Comparison of ENCODE assay signal across 8 mouse cellular contexts in genomic region chr2:156775455-156776435, GRCm38 (mm10). TPM values are rescaled to one million over a fixed set of nuclear protein-coding genes. Genes with fewer than 3 reads are reported as not detected.
DNase-seq lines count a peak whose midpoint lies in the region; ATAC-seq and TF ChIP-seq lines count a peak whose summit lies in the region.

No protein-coding gene starts in this region.

- peak; percentile 53; the same call in 1 of the 2 replicates for TF ChIP-seq POLR2A in testis, adult 2 months (IDR thresholded peaks at IDR 0.05; ENCODE audit: control insufficient read depth, low read depth, low read length)

- intact Hi-C loops in gastrocnemius, adult 2 months (cut with DNase I): loop anchor here (5.0 kb wide), 1 partner anchor 53 kb away; no protein-coding TSS in a partner anchor

- 29% methylated on average over 17 of the region's 17 CpGs for WGBS in liver, embryonic 13.5 days (ENCODE audit: insufficient replicate concordance)

- no peak for ATAC-seq in liver, embryonic 13.5 days (ENCODE audit: low read depth)
- ATAC-seq in cerebellum, adult (ENCODE audit: insufficient number of reproducible peaks, low FRiP score, low TSS enrichment): no peak

- no peaks in the 10 kb centered on the region for H3K36me3 ChIP-seq in testis, adult 2 months (ENCODE audit: control insufficient read depth, insufficient read depth, low read length)
- H3K36me3 ChIP-seq in liver, embryonic 13.5 days: no peaks in the 10 kb centered on the region

- peak overlapping the region; percentile 88 for H3K27ac ChIP-seq in gastrocnemius, adult 2 months
- H3K27ac ChIP-seq in testis, adult 2 months (ENCODE audit: control insufficient read depth, insufficient read depth, low read depth, low read length): peak overlapping the region; percentile 85
- H3K27ac ChIP-seq in liver, embryonic 13.5 days: no peak overlapping the region

- peak overlapping the region; percentile 74 for H3K4me3 ChIP-seq in gastrocnemius, adult 2 months
- H3K4me3 ChIP-seq in testis, adult 2 months (ENCODE audit: control insufficient read depth, low read depth, low read length): peak overlapping the region; percentile 80
- peak overlapping the region; percentile 35 for H3K4me3 ChIP-seq in liver, embryonic 13.5 days (replicated peaks)

- no peaks in the 10 kb centered on the region for H3K27me3 ChIP-seq in testis, adult 2 months (ENCODE audit: control insufficient read depth, insufficient read depth, low read length)
- peaks cover 31% of the 10 kb centered on the region for H3K27me3 ChIP-seq in liver, embryonic 13.5 days

- H3K9me3 ChIP-seq in liver, embryonic 13.5 days (replicated peaks): no peaks in the 10 kb centered on the region

- peak overlapping the region; percentile 58 for H3K4me2 ChIP-seq in liver, embryonic 13.5 days

- peaks cover 24% of the 10 kb centered on the region for H3K4me1 ChIP-seq in testis, adult 2 months (ENCODE audit: control insufficient read depth, insufficient read depth, low read length)
- peaks cover 49% of the 10 kb centered on the region for H3K4me1 ChIP-seq in liver, embryonic 13.5 days (replicated peaks)

- H3K9ac ChIP-seq in liver, embryonic 13.5 days: peak overlapping the region; percentile 52

- no peak for DNase-seq in gastrocnemius, adult 2 months
- DNase-seq in gastrocnemius, postnatal 4 days (ENCODE audit: low spot score in 2 of 2): no peak
- DNase-seq in testis, postnatal 14 days (ENCODE audit: low spot score): no peak
- DNase-seq in liver, embryonic 13.5 days: no peak
- peak; percentile 40 for DNase-seq in testis, postnatal 10 days (ENCODE audit: low spot score)
- no peak for DNase-seq in layer of hippocampus, postnatal 14 days (ENCODE audit: low spot score in 2 of 2)

- no peak for TF ChIP-seq CTCF in gastrocnemius, adult 2 months (IDR thresholded peaks at IDR 0.05)
- TF ChIP-seq CTCF in testis, adult 2 months (IDR thresholded peaks at IDR 0.05; ENCODE audit: control insufficient read depth, insufficient read depth, insufficient replicate concordance, low read depth, low read length): no peak

RNA-seq across cellular contexts. Expression of gene Myl9, which starts 0.5 kb away (rescaled TPM):
- 10 to 100 TPM; 41.2 to 50.0 TPM for total RNA-seq in gastrocnemius, adult 2 months (2021)
- total RNA-seq in gastrocnemius, postnatal 4 days (2021): 100 to 1,000 TPM; 247 to 265 TPM
- 68.0 and 106 TPM in 2 replicates for polyA plus RNA-seq in testis, adult 2 months (2012; rRNA removed)
- 58.3 and 60.1 TPM in 2 replicates for polyA plus RNA-seq in liver, embryonic 13.5 days (2015; fragmentation: Nextera tagmentation; extraction: Ambion mirVana)
- 10 to 100 TPM; 22.3 to 24.9 TPM for total RNA-seq in layer of hippocampus, postnatal 14 days (2021)

Comparison
In these comparisons a context has a peak if more than half of its experiments do, and no peak if none do; other contexts are left out.
1. RNA of gene Myl9, which starts 0.5 kb away (total RNA-seq): 247 to 265 TPM in gastrocnemius, postnatal 4 days; 41.2 to 50.0 TPM in gastrocnemius, adult 2 months and 22.3 to 24.9 TPM in layer of hippocampus, postnatal 14 days; every median in the first group is over 4 times any median in the second.
2. Peak in every context shown above with its lines, with median percentiles within 50 percentile points of each other: H3K4me3 ChIP-seq.